Mouse (Mus musculus) heart, postnatal 0 days (tissue): ENCODE data around the gene Pprc1.

Experiments
- CTCF ChIP-seq: IDR thresholded peaks from 2 replicates; pipeline ENCODE4 v1.5.1; 2016; ENCODE audit warnings: antibody characterized with exemption, control low read depth, low read depth
- EP300 ChIP-seq: IDR thresholded peaks from 2 replicates; pipeline ENCODE4 v1.6.1; 2016; ENCODE audit warnings: antibody characterized with exemption, low read depth

DNA sequence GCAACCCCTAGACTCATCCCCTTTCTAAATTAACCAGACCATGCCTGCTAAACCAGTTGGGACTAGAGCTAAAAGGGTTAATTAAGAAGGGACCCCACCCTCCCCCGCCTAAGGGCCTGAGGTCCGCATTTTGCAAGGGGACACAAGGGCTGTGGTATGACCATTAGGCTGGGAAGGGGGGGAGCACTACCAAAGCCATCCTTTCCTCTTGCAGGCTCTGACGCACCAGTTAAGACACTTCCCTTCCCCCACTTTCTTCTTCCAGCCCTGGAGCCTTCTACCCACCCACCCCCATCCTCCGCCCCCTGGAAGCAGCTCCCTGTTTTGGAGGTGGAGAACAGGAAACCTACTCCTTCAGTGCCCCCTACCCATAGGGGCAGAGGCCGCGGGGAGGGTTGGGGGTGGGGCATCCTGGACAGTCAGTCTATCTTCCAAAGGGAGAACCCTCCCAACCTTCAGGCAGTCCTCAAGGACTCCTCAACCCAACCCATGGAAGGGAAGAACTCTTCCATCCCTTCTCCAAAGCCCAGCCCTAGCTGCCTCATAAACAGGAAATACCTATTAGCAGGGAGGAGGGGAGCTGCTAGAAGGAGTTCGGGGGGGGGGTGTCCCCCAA, 1.1 kb downstream of the Pprc1 start:
- TF ChIP-seq CTCF (0 out of 2 replicates have a peak, but pooled peaks have one; percentile 2), EP300 (no peak; the same call in 1 of the 2 replicates)
